Mouse (Mus musculus) embryonic facial prominence, embryonic 12.5 days (tissue): ENCODE measurements around the gene Caln1. TPM values are rescaled to one million over a fixed set of nuclear protein-coding genes. Genes with fewer than 3 reads are reported as not detected.

ENCODE experiments used
- ATAC-seq: fragments of 200-750 bp; cut with Nextera tagmentation; 2 replicates; pipeline ENCODE4 v1.8.0; 2017; ENCODE audit not compliant: insufficient number of reproducible peaks, insufficient read depth, low FRiP score, low TSS enrichment
- H3K27ac ChIP-seq: fragments of 300-500 bp; sonication (generic); 2 replicates; pipeline ENCODE4 v1.5.1; 2016; ENCODE audit warnings: mild to moderate bottlenecking
- H3K27me3 ChIP-seq: fragments of 300-500 bp; sonication (generic); 2 replicates; pipeline ENCODE4 v1.6.1; 2016; ENCODE audit warnings: mild to moderate bottlenecking, moderate library complexity
- H3K36me3 ChIP-seq: fragments of 300-500 bp; sonication (generic); 2 replicates; pipeline ENCODE4 v1.6.1; 2016; ENCODE audit warnings: mild to moderate bottlenecking
- H3K4me1 ChIP-seq: fragments of 300-500 bp; sonication (generic); 2 replicates; pipeline ENCODE4 v1.6.1; 2016
- H3K4me2 ChIP-seq: fragments of 300-500 bp; sonication (generic); replicated peaks from 2 replicates; pipeline ENCODE4 v1.6.1; 2016; ENCODE audit warnings: mild to moderate bottlenecking, moderate library complexity
- H3K4me3 ChIP-seq: fragments of 300-500 bp; sonication (generic); 2 replicates; pipeline ENCODE4 v1.5.1; 2016; ENCODE audit warnings: mild to moderate bottlenecking
- H3K9ac ChIP-seq: fragments of 300-500 bp; sonication (generic); 2 replicates; pipeline ENCODE4 v1.6.1; 2016; ENCODE audit warnings: mild to moderate bottlenecking, moderate library complexity
- H3K9me3 ChIP-seq: fragments of 300-500 bp; sonication (generic); 2 replicates; pipeline ENCODE4 v1.6.1; 2016; ENCODE audit warnings: mild to moderate bottlenecking, moderate library complexity
- WGBS: fragments of 180-500 bp; shearing (Covaris S2); methylation state at CpG from one replicate; pipeline ENCODE4 v1.1.7; 2016; 5-methylcytosine and 5-hydroxymethylcytosine counted together
- polyA plus RNA-seq: library from polyadenylated mRNA; unstranded; fragments of >200 nt; fragmentation: Nextera tagmentation; extraction: Ambion mirVana; gene quantifications from 2 replicates; pipeline ENCODE4 v1.2.1, GENCODE M21; 2016

Gene Caln1
- polyA plus RNA-seq, 1 experiment from 2014 or later = 3.1 TPM

DNA sequence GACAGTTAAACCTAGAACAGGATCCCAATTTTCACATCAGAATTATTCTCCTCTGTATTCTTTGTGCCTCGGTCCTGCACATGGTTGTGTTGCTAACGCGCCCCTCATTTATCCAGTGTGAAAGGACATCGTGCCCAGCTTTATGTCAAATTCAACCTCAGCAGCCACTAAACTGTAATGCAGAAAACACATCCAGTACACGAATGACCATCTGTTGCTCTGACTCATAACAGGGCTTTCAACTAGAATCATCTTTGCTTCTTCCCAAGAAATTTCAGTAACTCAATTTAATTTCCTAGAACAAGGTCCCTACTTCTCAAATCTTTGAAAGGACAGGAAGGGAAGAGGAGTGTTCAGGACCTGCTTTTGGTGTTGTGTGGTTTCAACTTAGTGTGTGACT, 451.4 kb downstream of the Caln1 start:
- 91% methylated on average over 5 of the region's 5 CpGs for WGBS
- H3K4me1 ChIP-seq = no peaks in the 10 kb centered on the region
- H3K4me2 ChIP-seq = no peak overlapping the region
- ATAC-seq = no peak
- H3K27me3 ChIP-seq = no peaks in the 10 kb centered on the region
- H3K27ac ChIP-seq = no peak overlapping the region
- H3K4me3 ChIP-seq = no peak overlapping the region
- H3K36me3 ChIP-seq = no peaks in the 10 kb centered on the region
- no peak overlapping the region for H3K9ac ChIP-seq
- no peaks in the 10 kb centered on the region for H3K9me3 ChIP-seq

DNA sequence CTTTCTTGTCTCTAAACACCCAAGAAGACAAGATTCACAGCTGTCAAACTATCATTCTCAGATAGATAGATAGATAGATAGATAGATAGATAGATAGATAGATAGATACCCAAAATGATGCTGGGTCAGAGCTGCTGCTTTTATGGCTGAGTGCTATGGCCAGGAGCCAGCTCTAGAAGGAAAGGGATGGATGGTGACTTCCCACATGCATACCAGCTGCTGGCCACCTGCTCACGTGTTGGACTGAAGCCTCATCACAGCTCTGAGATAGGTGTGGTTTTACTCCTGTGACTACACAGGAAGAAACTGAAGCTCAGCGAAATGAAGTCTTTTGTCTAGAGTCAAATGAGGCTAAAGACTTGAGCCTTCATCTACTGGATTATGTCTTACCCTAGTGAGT, 456.5 kb downstream of the Caln1 start:
- H3K9ac ChIP-seq = no peak overlapping the region
- no peak overlapping the region for H3K27ac ChIP-seq
- no peaks in the 10 kb centered on the region for H3K27me3 ChIP-seq
- H3K4me3 ChIP-seq = no peak overlapping the region
- 83% methylated on average over 2 of the region's 2 CpGs for WGBS
- no peaks in the 10 kb centered on the region for H3K4me1 ChIP-seq
- H3K36me3 ChIP-seq = no peaks in the 10 kb centered on the region
- no peak overlapping the region for H3K4me2 ChIP-seq
- no peak for ATAC-seq
- no peaks in the 10 kb centered on the region for H3K9me3 ChIP-seq

DNA sequence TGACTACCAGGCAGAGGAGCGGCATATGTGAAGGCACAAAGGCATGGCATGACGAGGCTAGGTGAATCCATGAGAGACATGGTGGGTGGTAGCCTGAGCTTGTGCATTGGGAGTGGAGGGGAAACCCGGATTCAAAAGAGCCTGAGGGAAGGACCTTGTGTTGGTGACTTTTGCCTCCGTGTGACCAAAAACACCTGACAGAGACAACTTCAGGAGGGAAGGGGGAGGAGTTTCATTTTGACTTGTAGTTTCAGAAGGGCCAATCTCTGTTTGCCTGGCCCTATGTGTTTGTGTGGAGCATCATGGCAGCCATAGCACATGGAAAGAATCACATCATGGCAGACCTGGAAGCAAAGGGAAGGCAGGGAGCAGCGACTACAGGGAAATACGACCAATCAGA, 479.3 kb downstream of the Caln1 start:
- Histone ChIP-seq H3K9me3 (no peaks in the 10 kb centered on the region), H3K4me3 (no peak overlapping the region), H3K27ac (no peak overlapping the region), H3K4me2 (no peak overlapping the region), H3K27me3 (no peaks in the 10 kb centered on the region), H3K4me1 (no peaks in the 10 kb centered on the region; the same call in 1 of the 2 replicates), H3K9ac (no peak overlapping the region), H3K36me3 (no peaks in the 10 kb centered on the region)
- ATAC-seq = no peak
- WGBS = 80% methylated on average over 6 of the region's 6 CpGs

DNA sequence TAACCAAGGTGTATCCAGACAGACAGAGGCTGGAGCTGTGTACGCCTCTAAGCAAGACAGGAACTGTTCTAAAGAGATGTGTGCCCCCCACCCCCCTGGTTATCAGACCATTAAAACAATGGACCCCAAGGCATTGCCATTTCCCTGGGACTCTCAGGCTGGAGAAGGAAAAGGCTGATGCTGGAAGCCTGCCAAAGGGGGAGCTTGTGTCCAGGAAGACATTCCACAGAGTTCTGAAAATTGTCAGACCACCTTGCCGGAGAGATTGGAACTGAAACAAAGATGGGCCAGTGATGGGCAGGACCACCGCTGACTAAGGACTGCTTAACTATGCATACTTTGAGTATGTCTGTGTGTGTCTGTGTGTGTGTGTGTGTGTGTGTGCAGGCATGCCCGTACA, 480.4 kb downstream of the Caln1 start:
- no peaks in the 10 kb centered on the region for H3K36me3 ChIP-seq
- H3K27ac ChIP-seq = no peak overlapping the region
- ATAC-seq = no peak
- H3K9ac ChIP-seq = no peak overlapping the region
- 50% methylated on average over 4 of the region's 4 CpGs for WGBS
- H3K27me3 ChIP-seq = no peaks in the 10 kb centered on the region
- no peak overlapping the region for H3K4me2 ChIP-seq
- no peaks in the 10 kb centered on the region for H3K9me3 ChIP-seq
- no peak overlapping the region for H3K4me3 ChIP-seq
- no peaks in the 10 kb centered on the region; the same call in 1 of the 2 replicates for H3K4me1 ChIP-seq

DNA sequence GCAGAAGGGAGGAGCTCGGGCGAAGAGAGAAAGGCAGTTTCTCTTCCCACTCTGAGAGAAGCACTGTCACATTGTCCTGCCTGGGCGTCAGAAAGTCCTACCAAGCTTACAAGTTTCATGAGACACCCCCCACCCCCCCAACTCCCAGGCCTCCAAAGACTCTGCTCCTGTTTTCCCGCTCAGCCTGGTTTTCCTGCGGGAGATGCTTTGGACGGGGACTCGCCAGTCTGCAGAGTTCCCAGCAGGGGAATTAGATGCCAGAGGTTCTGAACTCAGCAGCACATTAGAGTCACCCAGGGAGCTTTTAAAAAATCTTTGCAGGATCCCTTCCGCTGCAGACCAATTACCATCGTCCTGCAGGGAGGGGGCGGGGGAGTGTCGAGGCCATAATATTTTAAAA, 482.9 kb downstream of the Caln1 start:
- WGBS = 5% methylated on average over 11 of the region's 11 CpGs
- no peak for ATAC-seq
- Histone ChIP-seq H3K4me2 (peak overlapping the region; percentile 42), H3K9ac (peak overlapping the region; percentile 34), H3K9me3 (no peaks in the 10 kb centered on the region), H3K4me3 (peak overlapping the region; percentile 17; the same call in 1 of the 2 replicates), H3K27me3 (no peaks in the 10 kb centered on the region), H3K36me3 (no peaks in the 10 kb centered on the region), H3K27ac (no peak overlapping the region), H3K4me1 (no peaks in the 10 kb centered on the region; the same call in 1 of the 2 replicates)

DNA sequence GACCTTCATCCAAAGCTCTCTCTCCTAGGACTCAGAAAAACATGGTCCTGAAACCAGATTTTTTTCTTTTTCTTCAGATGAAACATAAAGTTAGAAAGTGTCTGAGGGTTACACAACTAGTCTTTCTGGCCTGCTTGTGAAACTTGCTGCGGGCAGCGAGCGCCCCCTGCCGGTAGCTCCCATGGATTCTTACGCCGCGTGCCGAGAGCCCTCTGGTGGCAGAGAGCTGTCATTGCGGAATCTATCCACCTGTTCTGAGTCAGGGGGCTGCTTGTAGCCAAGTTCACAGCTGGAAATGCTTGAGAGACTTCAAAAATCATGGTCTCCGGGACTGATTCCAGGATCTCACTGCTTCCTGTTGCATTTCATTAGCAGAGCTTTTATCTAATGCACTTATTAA, 484.1 kb downstream of the Caln1 start:
- Histone ChIP-seq H3K27ac (no peak overlapping the region), H3K4me2 (no peak overlapping the region), H3K9me3 (no peaks in the 10 kb centered on the region), H3K36me3 (no peaks in the 10 kb centered on the region), H3K27me3 (no peaks in the 10 kb centered on the region), H3K4me1 (no peaks in the 10 kb centered on the region; the same call in 1 of the 2 replicates), H3K9ac (no peak overlapping the region), H3K4me3 (no peak overlapping the region)
- 0% methylated on average over 10 of the region's 10 CpGs for WGBS
- ATAC-seq = no peak

DNA sequence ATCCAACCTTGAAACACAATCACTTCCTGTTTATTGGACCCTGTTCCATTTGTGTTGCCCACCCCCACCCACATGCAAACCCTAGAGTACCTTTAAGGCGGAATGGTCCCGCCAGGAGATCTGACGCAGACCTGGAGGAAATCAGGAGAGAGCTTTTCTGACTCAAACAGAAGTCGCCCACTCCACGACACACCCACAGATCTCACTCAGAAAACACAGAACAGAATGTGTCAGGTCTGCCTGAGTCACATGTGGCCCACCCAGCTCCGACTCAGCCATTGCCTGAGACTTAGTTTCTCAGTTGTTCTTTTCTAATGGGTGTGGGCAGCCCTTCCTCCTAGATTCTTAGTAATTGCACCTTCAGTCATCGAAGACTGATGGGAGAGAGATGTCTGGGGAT, 485.2 kb downstream of the Caln1 start:
- no peak overlapping the region for H3K9ac ChIP-seq
- no peak for ATAC-seq

DNA sequence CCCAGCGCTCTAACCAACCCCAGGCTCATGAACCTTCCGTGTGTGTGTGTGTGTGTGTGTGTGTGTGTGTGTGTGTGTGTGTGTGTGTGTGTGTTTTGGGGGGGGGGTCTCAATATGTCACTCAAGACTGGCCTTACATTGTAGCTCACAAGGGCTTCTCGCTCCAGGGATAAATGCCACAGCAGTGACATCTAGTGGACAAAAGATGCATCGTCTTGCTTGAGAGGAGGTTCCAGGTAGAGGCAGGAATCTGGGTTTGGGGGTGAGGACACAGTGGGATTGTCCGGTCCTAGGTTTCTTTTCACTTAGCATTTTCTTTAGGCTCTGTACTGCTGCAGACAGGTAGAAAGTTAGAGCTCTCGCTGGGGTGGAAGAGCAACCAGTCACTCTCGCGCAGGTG, 488.9 kb downstream of the Caln1 start:
- no peak overlapping the region for H3K27ac ChIP-seq
- no peaks in the 10 kb centered on the region for H3K27me3 ChIP-seq
- WGBS = 28% methylated on average over 8 of the region's 8 CpGs
- H3K4me3 ChIP-seq = no peak overlapping the region
- H3K4me1 ChIP-seq = no peaks in the 10 kb centered on the region; the same call in 1 of the 2 replicates
- no peak for ATAC-seq
- no peaks in the 10 kb centered on the region for H3K9me3 ChIP-seq
- H3K36me3 ChIP-seq = no peaks in the 10 kb centered on the region
- no peak overlapping the region for H3K4me2 ChIP-seq
- H3K9ac ChIP-seq = no peak overlapping the region

More for the DNA sequence above, 485.2 kb downstream of the Caln1 start:
- H3K27ac ChIP-seq = no peak overlapping the region
- H3K9me3 ChIP-seq = no peaks in the 10 kb centered on the region
- no peak overlapping the region for H3K4me2 ChIP-seq
- WGBS = 78% methylated on average over 7 of the region's 7 CpGs
- no peaks in the 10 kb centered on the region for H3K36me3 ChIP-seq
- no peak overlapping the region for H3K4me3 ChIP-seq
- H3K27me3 ChIP-seq = no peaks in the 10 kb centered on the region
- no peaks in the 10 kb centered on the region; the same call in 1 of the 2 replicates for H3K4me1 ChIP-seq

DNA sequence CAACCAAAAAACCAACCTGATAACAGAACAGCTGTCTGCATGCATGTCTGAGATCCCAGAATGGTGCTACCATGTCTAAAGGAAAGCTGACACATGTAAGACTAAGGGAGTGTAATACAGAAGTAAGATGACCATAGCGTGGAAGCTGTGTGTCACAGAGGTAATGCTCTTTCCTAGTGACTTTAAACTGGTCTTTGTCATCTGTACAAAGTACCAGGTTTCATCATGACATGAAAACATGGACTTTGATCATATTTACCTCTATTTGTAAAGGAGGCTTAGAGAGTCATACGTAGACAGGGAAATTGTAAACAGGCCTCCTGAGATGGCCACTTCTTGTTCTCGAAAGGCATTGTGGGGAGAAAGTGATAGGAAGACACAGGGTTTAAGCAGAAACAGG, 489.5 kb downstream of the Caln1 start:
- Histone ChIP-seq H3K4me1 (no peaks in the 10 kb centered on the region), H3K27ac (no peak overlapping the region), H3K9ac (no peak overlapping the region), H3K4me3 (no peak overlapping the region), H3K9me3 (no peaks in the 10 kb centered on the region), H3K4me2 (no peak overlapping the region), H3K36me3 (no peaks in the 10 kb centered on the region), H3K27me3 (no peaks in the 10 kb centered on the region)
- WGBS = 78% methylated on average over 3 of the region's 3 CpGs
- ATAC-seq = no peak

DNA sequence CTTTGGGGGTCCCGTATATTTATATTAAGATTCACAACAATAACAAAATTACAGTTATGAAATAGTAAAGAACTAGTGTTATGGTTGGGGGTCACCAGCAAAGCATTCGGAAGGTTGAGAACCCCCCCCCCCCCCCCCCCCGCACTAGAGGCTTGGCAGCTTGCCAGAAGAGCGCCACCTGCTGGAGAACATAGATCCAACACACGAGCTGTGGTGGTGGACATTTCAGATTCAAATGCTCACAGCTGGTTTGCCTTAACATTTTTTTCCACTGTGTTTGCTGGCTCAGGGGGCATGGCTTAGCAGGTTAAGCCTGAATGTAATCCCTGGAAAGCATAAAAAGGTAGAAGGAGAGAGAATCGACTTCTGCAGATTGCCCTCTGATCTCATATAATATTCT, 490.5 kb downstream of the Caln1 start:
- no peak overlapping the region for H3K27ac ChIP-seq
- no peaks in the 10 kb centered on the region for H3K9me3 ChIP-seq
- no peaks in the 10 kb centered on the region for H3K27me3 ChIP-seq
- WGBS = 25% methylated on average over 6 of the region's 6 CpGs
- H3K9ac ChIP-seq = no peak overlapping the region
- H3K4me1 ChIP-seq = no peaks in the 10 kb centered on the region
- no peaks in the 10 kb centered on the region for H3K36me3 ChIP-seq
- H3K4me3 ChIP-seq = no peak overlapping the region
- H3K4me2 ChIP-seq = no peak overlapping the region
- no peak for ATAC-seq

DNA sequence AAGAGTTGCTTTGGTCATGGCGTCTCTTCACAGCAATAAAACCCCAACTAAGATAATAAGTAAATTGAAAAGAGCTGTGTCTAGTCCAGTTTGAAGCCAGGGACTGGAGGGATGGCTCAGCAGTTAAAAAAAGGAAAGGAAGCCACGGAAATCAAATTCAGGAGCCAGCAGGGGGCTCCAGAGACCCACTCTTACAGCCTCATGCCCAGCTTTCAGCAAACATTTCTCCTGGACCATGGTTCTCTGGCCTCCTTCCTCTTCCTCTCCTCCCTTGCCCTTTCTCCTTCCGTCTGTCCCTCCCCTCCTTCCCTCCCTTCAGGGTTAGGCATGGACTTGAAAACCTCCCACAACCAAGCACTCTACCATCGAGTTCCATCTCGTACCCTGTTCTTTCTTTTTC, 493.0 kb downstream of the Caln1 start:
- ATAC-seq = no peak
- Histone ChIP-seq H3K9me3 (no peaks in the 10 kb centered on the region), H3K4me3 (no peak overlapping the region)

DNA sequence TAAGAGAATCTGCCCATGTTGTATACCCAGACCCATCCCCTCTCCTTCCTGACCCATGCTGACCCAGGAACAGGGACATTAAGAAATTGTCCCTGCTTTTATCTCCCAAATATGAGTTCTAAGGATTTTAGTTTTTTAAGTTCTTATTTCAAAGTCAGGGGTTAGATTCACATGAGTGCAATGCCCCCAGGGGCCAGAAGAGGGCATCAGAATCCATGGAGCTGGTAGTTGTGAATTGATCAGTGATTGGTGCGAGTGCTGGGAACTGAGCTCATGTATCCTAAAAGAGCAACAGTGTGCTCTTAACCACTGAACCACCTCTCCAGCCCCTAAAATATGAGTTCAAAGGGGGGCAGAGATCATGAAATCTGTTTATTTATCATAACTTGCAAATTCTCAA, 500.6 kb downstream of the Caln1 start:
- 86% methylated on average over 1 of the region's 1 CpGs for WGBS
- H3K9me3 ChIP-seq = peaks cover 6% of the 10 kb centered on the region; the same call in 1 of the 2 replicates
- ATAC-seq = no peak
- H3K9ac ChIP-seq = no peak overlapping the region
- H3K27ac ChIP-seq = no peak overlapping the region
- H3K4me2 ChIP-seq = no peak overlapping the region
- no peak overlapping the region for H3K4me3 ChIP-seq
- H3K4me1 ChIP-seq = no peaks in the 10 kb centered on the region
- H3K27me3 ChIP-seq = no peaks in the 10 kb centered on the region
- no peaks in the 10 kb centered on the region for H3K36me3 ChIP-seq

More for the DNA sequence above, 493.0 kb downstream of the Caln1 start:
- no peak overlapping the region for H3K27ac ChIP-seq
- no peaks in the 10 kb centered on the region for H3K27me3 ChIP-seq
- H3K4me2 ChIP-seq = no peak overlapping the region
- H3K9ac ChIP-seq = no peak overlapping the region
- no peaks in the 10 kb centered on the region for H3K36me3 ChIP-seq
- 56% methylated on average over 5 of the region's 5 CpGs for WGBS
- no peaks in the 10 kb centered on the region for H3K4me1 ChIP-seq

DNA sequence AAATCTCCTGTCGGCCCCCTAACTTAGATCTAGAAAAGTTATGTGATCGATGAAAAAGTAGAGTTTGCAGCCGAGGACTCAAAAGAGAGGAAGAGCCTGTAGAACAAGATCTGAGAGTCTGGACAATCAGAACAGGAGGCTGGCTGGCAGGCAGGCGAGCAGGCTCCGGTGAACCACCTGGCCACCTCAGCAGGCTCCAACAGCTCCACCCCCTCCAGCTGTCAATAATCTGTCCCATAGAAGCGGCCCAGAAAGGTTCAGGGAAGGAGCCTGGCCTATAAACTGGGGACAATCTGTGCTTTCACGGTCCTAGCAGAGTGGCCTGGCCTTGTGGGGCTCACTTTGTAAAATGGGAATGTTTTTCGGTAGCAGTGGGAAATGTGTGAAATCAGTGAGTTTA, 501.8 kb downstream of the Caln1 start:
- H3K27ac ChIP-seq = no peak overlapping the region
- no peaks in the 10 kb centered on the region for H3K36me3 ChIP-seq
- no peaks in the 10 kb centered on the region for H3K27me3 ChIP-seq
- 61% methylated on average over 8 of the region's 8 CpGs for WGBS
- no peak for ATAC-seq
- H3K4me1 ChIP-seq = no peaks in the 10 kb centered on the region
- H3K9ac ChIP-seq = no peak overlapping the region
- no peak overlapping the region for H3K4me3 ChIP-seq
- H3K9me3 ChIP-seq = peaks cover 10% of the 10 kb centered on the region; the same call in 1 of the 2 replicates
- no peak overlapping the region for H3K4me2 ChIP-seq
